Mouse (Mus musculus) myocyte (in vitro differentiated cells): ENCODE data around the gene Spata3. TPM values are rescaled to one million over a fixed set of nuclear protein-coding genes. Genes with fewer than 3 reads are reported as not detected.
A peak's percentile ranks its signal among the peaks of the same experiment; 100 is the strongest.

ENCODE experiments used
- H3K27me3 ChIP-seq: one replicate; pipeline ENCODE4 v1.6.1; 2011; ENCODE audit not compliant: control insufficient read depth, insufficient read depth, insufficient read length
- H3K36me3 ChIP-seq: one replicate; pipeline ENCODE4 v1.6.1; 2011; ENCODE audit not compliant: control insufficient read depth, insufficient read depth
- H3K4me2 ChIP-seq: one replicate; pipeline ENCODE4 v1.6.1; 2011; ENCODE audit warnings: low read depth, control low read depth
- H3K4me3 ChIP-seq: one replicate; pipeline ENCODE4 v1.5.1; 2011; ENCODE audit warnings: mild to moderate bottlenecking, control low read depth, moderate library complexity
- H3K79me2 ChIP-seq: one replicate; pipeline ENCODE4 v1.6.1; 2011; ENCODE audit not compliant: control insufficient read depth, insufficient read depth
- H3ac ChIP-seq: one replicate; pipeline ENCODE4 v1.6.1; 2011; ENCODE audit not compliant: control insufficient read depth, insufficient read length
- CEBPB ChIP-seq: IDR thresholded peaks from 2 replicates; pipeline ENCODE4 v1.6.1; 2011; ENCODE audit warnings: mild to moderate bottlenecking, moderate library complexity; ENCODE audit not compliant: poor library complexity, insufficient read depth, severe bottlenecking
- E2F4 ChIP-seq: IDR thresholded peaks from one replicate; pipeline ENCODE4 v1.6.1; 2011; ENCODE audit warnings: mild to moderate bottlenecking, control low read depth, moderate library complexity; ENCODE audit not compliant: insufficient read depth
- MAX ChIP-seq: IDR thresholded peaks from one replicate; pipeline ENCODE4 v1.6.1; 2011; ENCODE audit warnings: low read depth, mild to moderate bottlenecking, control low read depth
- MYOD1 ChIP-seq, 3 experiments: IDR thresholded peaks; one replicate each; pipeline ENCODE4 v1.6.1; 2011; ENCODE audit warnings: control low read depth in 2 of 3, low read depth in 2 of 3, mild to moderate bottlenecking in 2 of 3, moderate library complexity in 1 of 3; ENCODE audit not compliant: insufficient read length in 2 of 3, control insufficient read depth in 1 of 3
- MYOG ChIP-seq, 3 experiments: IDR thresholded peaks; one replicate each; pipeline ENCODE4 v1.6.1; 2011; ENCODE audit warnings: control low read depth in 2 of 3, low read depth in 2 of 3, mild to moderate bottlenecking in 2 of 3; ENCODE audit not compliant: insufficient read length in 2 of 3, control insufficient read depth in 1 of 3, insufficient read depth in 1 of 3
- POLR2A ChIP-seq: IDR thresholded peaks from one replicate; pipeline ENCODE4 v1.6.1; 2011; ENCODE audit warnings: low read depth, mild to moderate bottlenecking, control low read depth, moderate library complexity; ENCODE audit not compliant: insufficient read length
- POLR2AphosphoS2 ChIP-seq: IDR thresholded peaks from one replicate; pipeline ENCODE4 v1.6.1; 2011; ENCODE audit warnings: low read depth, control low read depth; ENCODE audit not compliant: insufficient read length
- REST ChIP-seq: IDR thresholded peaks from one replicate; pipeline ENCODE4 v1.6.1; 2011; ENCODE audit warnings: mild to moderate bottlenecking, control low read depth, moderate library complexity; ENCODE audit not compliant: insufficient read depth, insufficient read length
- SRF ChIP-seq: IDR thresholded peaks from one replicate; pipeline ENCODE4 v1.6.1; 2011; ENCODE audit warnings: low read depth; ENCODE audit not compliant: control insufficient read depth, insufficient read length
- TCF12 ChIP-seq: IDR thresholded peaks from one replicate; pipeline ENCODE4 v1.6.1; 2011; ENCODE audit warnings: mild to moderate bottlenecking, control low read depth; ENCODE audit not compliant: poor library complexity, insufficient read depth, severe bottlenecking
- TCF3 ChIP-seq: IDR thresholded peaks from one replicate; pipeline ENCODE4 v1.6.1; 2011; ENCODE audit warnings: low read depth, control low read depth; ENCODE audit not compliant: insufficient read length
- USF1 ChIP-seq: IDR thresholded peaks from one replicate; pipeline ENCODE4 v1.6.1; 2011; ENCODE audit warnings: low read depth, mild to moderate bottlenecking, control low read depth, moderate library complexity
- polyA plus RNA-seq: library from polyadenylated mRNA; unstranded; fragments of >200 nt; fragmentation: generic; extraction: Trizol; gene quantifications from one replicate; pipeline ENCODE4 v1.2.1, GENCODE M21; 2012; ENCODE audit warnings: missing spikeins

Gene Spata3
- polyA plus RNA-seq, 1 experiment, result not detected

GRCm38 (mm10) chr1:86062523-86062922, 45.9 kb downstream of the Spata3 start:
- H3K36me3 ChIP-seq, result no peaks in the 10 kb centered on the region
- no peak overlapping the region for H3ac ChIP-seq
- H3K4me3 ChIP-seq, result no peak overlapping the region
- H3K27me3 ChIP-seq, result no peaks in the 10 kb centered on the region
- no peak for TF ChIP-seq MAX
- no peak for TF ChIP-seq MYOG (IDR thresholded peaks at IDR 0.05; ENCODE audit: control insufficient read depth in 1 of 3, insufficient read depth in 1 of 3, insufficient read length in 2 of 3, low read depth in 2 of 3)
- no peak for TF ChIP-seq E2F4
- no peak for TF ChIP-seq REST
- TF ChIP-seq POLR2AphosphoS2, result no peak
- no peak for TF ChIP-seq TCF3
- no peak for TF ChIP-seq POLR2A
- TF ChIP-seq CEBPB, result no peak
- no peak for TF ChIP-seq SRF
- TF ChIP-seq MYOD1 (IDR thresholded peaks at IDR 0.05; ENCODE audit: control insufficient read depth in 1 of 3, insufficient read length in 2 of 3, low read depth in 2 of 3), result no peak
- no peak for TF ChIP-seq USF1
- TF ChIP-seq TCF12, result no peak
- peaks cover 30% of the 10 kb centered on the region for H3K79me2 ChIP-seq
- H3K4me2 ChIP-seq, result no peak overlapping the region

GRCm38 (mm10) chr1:86064271-86064991, 47.8 kb downstream of the Spata3 start, which contains the start of gene Psmd1:
Gene Psmd1, plus strand, starts transcription at chr1:86064387.
- Histone ChIP-seq H3ac (peak within 1 kb of the TSS; percentile 75), H3K27me3 (no peaks in the 10 kb centered on the region), H3K4me3 (peak within 1 kb of the TSS; percentile 97), H3K36me3 (no peaks in the 10 kb centered on the region), H3K79me2 (peaks cover 49% of the 10 kb centered on the region), H3K4me2 (peak within 1 kb of the TSS; percentile 93)
- TF ChIP-seq E2F4 (peak; percentile 31), POLR2AphosphoS2 (peak; percentile 84), POLR2A (peak; percentile 90), SRF (no peak), MYOG (IDR thresholded peaks at IDR 0.05; ENCODE audit: control insufficient read depth in 1 of 3, insufficient read depth in 1 of 3, insufficient read length in 2 of 3, low read depth in 2 of 3) (no peak), MYOD1 (IDR thresholded peaks at IDR 0.05; ENCODE audit: control insufficient read depth in 1 of 3, insufficient read length in 2 of 3, low read depth in 2 of 3) (no peak), TCF12 (no peak), CEBPB (no peak), MAX (peak; percentile 94)

- Histone ChIP-seq H3K4me3 (no peak overlapping the region), H3K4me2 (no peak overlapping the region), H3K36me3 (peaks cover 73% of the 10 kb centered on the region), H3K27me3 (no peaks in the 10 kb centered on the region), H3K79me2 (no peaks in the 10 kb centered on the region), H3ac (no peak overlapping the region)
- TF ChIP-seq POLR2A, result no peak
- TF ChIP-seq REST, result no peak
These were observed 59.9 kb downstream of the Spata3 start for GRCm38 (mm10) chr1:86076565-86076964.

Other genes starting within 250 kb of the Spata3 start
- gene A630001G21Rik, start 238.2 kb upstream of the Spata3 start, polyA plus RNA-seq, result 0.02 TPM
- gene Cab39, start 223.4 kb upstream of the Spata3 start, polyA plus RNA-seq, result 29.0 TPM
- gene Itm2c, start 122.5 kb upstream of the Spata3 start, polyA plus RNA-seq, result 86.6 TPM
- gene 4933407L21Rik, start 88.3 kb upstream of the Spata3 start, polyA plus RNA-seq, result not detected
- gene Gpr55, start 55.8 kb upstream of the Spata3 start, polyA plus RNA-seq, result not detected
- gene 2810459M11Rik, start 29.0 kb downstream of the Spata3 start, polyA plus RNA-seq, result not detected
- 97.2 TPM for gene Psmd1, start 47.6 kb downstream of the Spata3 start, polyA plus RNA-seq
- 2.3 TPM for gene Htr2b, start 95.2 kb downstream of the Spata3 start, polyA plus RNA-seq
- 1.0 TPM for gene Gm21972, start 116.8 kb downstream of the Spata3 start, polyA plus RNA-seq
- gene Armc9, start 138.0 kb downstream of the Spata3 start, polyA plus RNA-seq, result 6.4 TPM